Mouse (Mus musculus) thymus, adult 2 months (tissue): Measurements from ENCODE around the gene Lrrc23. TPM values are rescaled to one million over a fixed set of nuclear protein-coding genes. Genes with fewer than 3 reads are reported as not detected.
"Not testable (repeated sequence)": the region's sequence is repeated elsewhere in the genome, so short reads cannot be mapped to it uniquely, and the experiment has no call there.

ENCODE experiments used
- DNase-seq: peaks from one replicate; pipeline ENCODE4 v3.0.0; 2021
- H3K27ac ChIP-seq: fragments of 200-500 bp; 2 replicates; pipeline ENCODE4 v1.5.1; 2012; ENCODE audit warnings: low read length, control low read depth; ENCODE audit not compliant: control insufficient read depth, insufficient read depth
- H3K27me3 ChIP-seq: fragments of 200-500 bp; 2 replicates; pipeline ENCODE4 v1.6.1; 2012; ENCODE audit warnings: mild to moderate bottlenecking, low read length, moderate library complexity, mixed read lengths; ENCODE audit not compliant: control insufficient read depth, insufficient read depth
- H3K36me3 ChIP-seq: fragments of 200-500 bp; 2 replicates; pipeline ENCODE4 v1.6.1; 2012; ENCODE audit warnings: mild to moderate bottlenecking, low read length, moderate library complexity; ENCODE audit not compliant: control insufficient read depth, insufficient read depth
- H3K4me1 ChIP-seq: fragments of 200-500 bp; replicated peaks from 2 replicates; pipeline ENCODE4 v1.6.1; 2012; ENCODE audit warnings: low read length; ENCODE audit not compliant: control insufficient read depth, insufficient read depth
- H3K4me3 ChIP-seq: fragments of 200-500 bp; 2 replicates; pipeline ENCODE4 v1.5.1; 2012; ENCODE audit warnings: mild to moderate bottlenecking, low read length, control low read depth, moderate library complexity; ENCODE audit not compliant: control insufficient read depth, insufficient read depth
- CTCF ChIP-seq: fragments of 200-500 bp; IDR thresholded peaks from 2 replicates; pipeline ENCODE4 v1.5.1; 2012; ENCODE audit warnings: mild to moderate bottlenecking, control low read depth, low read length, moderate library complexity, borderline replicate concordance; ENCODE audit not compliant: control insufficient read depth, poor library complexity, insufficient read depth; ENCODE audit errors: extremely low read depth
- POLR2A ChIP-seq: fragments of 200-500 bp; IDR thresholded peaks from 2 replicates; pipeline ENCODE4 v1.6.1; 2012; ENCODE audit warnings: mild to moderate bottlenecking, low read length, control low read depth, moderate library complexity; ENCODE audit not compliant: control insufficient read depth, poor library complexity, insufficient read depth; ENCODE audit errors: extremely low read depth
- WGBS: fragments of 180-500 bp; shearing (Covaris S2); methylation state at CpG from one replicate; pipeline ENCODE4 v1.1.7; 2018; 5-methylcytosine and 5-hydroxymethylcytosine counted together
- polyA plus RNA-seq: library from polyadenylated mRNA; depleted of rRNA; stranded (reverse); fragments of >200 nt; gene quantifications from 2 replicates; pipeline ENCODE4 v1.2.3, GENCODE M21; 2012

The Lrrc23 gene
- polyA plus RNA-seq, 1 experiment = 5.5 TPM

- peaks cover 3% of the 10 kb centered on the region for H3K4me1 ChIP-seq
- H3K27ac ChIP-seq = no peak overlapping the region
- 92% methylated on average over 3 of the region's 3 CpGs for WGBS
- H3K27me3 ChIP-seq = no peaks in the 10 kb centered on the region
- TF ChIP-seq CTCF (no peak), POLR2A (no peak)
- H3K36me3 ChIP-seq = no peaks in the 10 kb centered on the region
- DNase-seq = no peak
- H3K4me3 ChIP-seq = no peak overlapping the region
Observed at GRCm38 (mm10) chr6:124803061-124803460, 23.5 kb upstream of the Lrrc23 start.

GRCm38 (mm10) chr6:124802400-124802799 is 22.9 kb upstream of the Lrrc23 start:
- H3K4me3 ChIP-seq, H3K27me3 ChIP-seq, DNase-seq, H3K36me3 ChIP-seq, H3K27ac ChIP-seq, H3K4me1 ChIP-seq: not testable (repeated sequence)
- WGBS = 45% methylated on average over 6 of the region's 9 CpGs

- Histone ChIP-seq H3K4me3 (no peak overlapping the region), H3K27ac (no peak overlapping the region), H3K36me3 (no peaks in the 10 kb centered on the region), H3K4me1 (no peaks in the 10 kb centered on the region), H3K27me3 (no peaks in the 10 kb centered on the region)
- WGBS = 89% methylated on average over 2 of the region's 2 CpGs
- no peak for TF ChIP-seq CTCF
- no peak for TF ChIP-seq POLR2A
- no peak for DNase-seq
Observed at GRCm38 (mm10) chr6:124796200-124796599, 16.7 kb upstream of the Lrrc23 start.

- no peaks in the 10 kb centered on the region for H3K36me3 ChIP-seq
- TF ChIP-seq CTCF = no peak
- no peak for TF ChIP-seq POLR2A
- H3K27ac ChIP-seq = no peak overlapping the region
- WGBS = 89% methylated on average over 4 of the region's 4 CpGs
- DNase-seq = no peak
- no peaks in the 10 kb centered on the region for H3K4me1 ChIP-seq
- H3K4me3 ChIP-seq = no peak overlapping the region
- H3K27me3 ChIP-seq = no peaks in the 10 kb centered on the region
Observed at GRCm38 (mm10) chr6:124795781-124796180, 16.3 kb upstream of the Lrrc23 start.

GRCm38 (mm10) chr6:124791911-124792310 is 12.4 kb upstream of the Lrrc23 start:
- DNase-seq = no peak
- TF ChIP-seq CTCF = no peak

GRCm38 (mm10) chr6:124790121-124790520 is 10.6 kb upstream of the Lrrc23 start:
- H3K27me3 ChIP-seq = no peaks in the 10 kb centered on the region
- no peak overlapping the region for H3K4me3 ChIP-seq
- 78% methylated on average over 4 of the region's 4 CpGs for WGBS
- no peaks in the 10 kb centered on the region for H3K4me1 ChIP-seq
- no peak overlapping the region for H3K27ac ChIP-seq
- TF ChIP-seq POLR2A (no peak), CTCF (no peak)
- no peak for DNase-seq
- H3K36me3 ChIP-seq = no peaks in the 10 kb centered on the region

More at GRCm38 (mm10) chr6:124791911-124792310, 12.4 kb upstream of the Lrrc23 start:
- Histone ChIP-seq H3K4me3 (no peak overlapping the region), H3K36me3 (no peaks in the 10 kb centered on the region), H3K4me1 (no peaks in the 10 kb centered on the region), H3K27ac (no peak overlapping the region), H3K27me3 (no peaks in the 10 kb centered on the region)
- 95% methylated on average over 3 of the region's 3 CpGs for WGBS

GRCm38 (mm10) chr6:124789519-124789918 is 10.0 kb upstream of the Lrrc23 start:
- DNase-seq = no peak
- 95% methylated on average over 4 of the region's 4 CpGs for WGBS
- Histone ChIP-seq H3K36me3 (no peaks in the 10 kb centered on the region), H3K4me3 (no peak overlapping the region), H3K4me1 (no peaks in the 10 kb centered on the region), H3K27ac (no peak overlapping the region), H3K27me3 (no peaks in the 10 kb centered on the region)
- TF ChIP-seq CTCF = no peak
- TF ChIP-seq POLR2A = no peak
